Mouse (Mus musculus): ENCODE results near the gene Ipo9.

GRCm38 (mm10) chr1:135429901-135430668, at the start of gene Ipo9:
- TF ChIP-seq CTCF (IDR thresholded peaks at IDR 0.05; ENCODE audit: low read depth): peak; percentile 74
- no peak for TF ChIP-seq EP300 (IDR thresholded peaks at IDR 0.05; ENCODE audit: low read depth)

Measured in liver, embryonic 14.5 days (tissue).